Comparison of ENCODE assay signal across 24 mouse cellular contexts in the genomic region with DNA sequence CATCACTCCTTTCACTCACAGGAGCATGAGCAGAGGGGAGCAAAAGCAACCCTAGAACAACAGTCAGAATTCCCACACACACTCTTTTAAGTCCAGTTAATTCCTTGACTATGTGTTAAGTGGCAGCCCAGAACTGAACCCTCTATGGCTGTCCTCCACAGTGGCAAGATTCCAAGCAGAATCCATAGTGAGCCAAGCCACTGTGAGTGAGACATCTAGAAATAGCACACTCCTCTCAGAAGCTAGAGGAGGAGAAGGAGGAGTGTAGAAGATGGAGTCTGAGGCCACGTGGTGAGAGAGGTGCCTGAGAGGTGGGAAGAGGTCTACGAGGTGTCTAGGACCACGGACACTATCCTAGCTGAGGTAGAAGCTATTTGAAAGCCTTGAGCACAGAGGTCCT. TPM values are rescaled to one million over a fixed set of nuclear protein-coding genes. Genes with fewer than 3 reads are reported as not detected.
A peak's percentile ranks its signal among the peaks of the same experiment; 100 is the strongest.
DNase-seq lines count a peak whose midpoint lies in the region; ATAC-seq lines count a peak whose summit lies in the region.
"Had no signal": no experiment of that assay in that cellular context is flagged by ENCODE, and none has a peak within 500 bp of the region (broad histone marks: within the 10 kb centered on the region; RNA-seq: fewer than 3 reads in every experiment).

No protein-coding gene starts in this region.

- peaks cover 7% of the 10 kb centered on the region for H3K4me1 ChIP-seq in heart, embryonic 15.5 days (replicated peaks)
- H3K4me1 ChIP-seq: embryonic facial prominence, embryonic 12.5 days; forebrain, embryonic 15.5 days; intestine, embryonic 15.5 days had no signal

- ATAC-seq in frontal cortex, adult (ENCODE audit: low TSS enrichment) = peak; percentile 90
- ATAC-seq in heart, embryonic 15.5 days (replicated peaks; ENCODE audit: insufficient number of reproducible peaks, insufficient read depth, low FRiP score, low read depth) = no peak; the same call in 1 of the 2 replicates
- ATAC-seq: CD4-positive, CD25-positive, alpha-beta regulatory T cell, adult 4 months; forebrain, embryonic 15.5 days; intestine, embryonic 15.5 days had no signal

- intact Hi-C loops in heart, postnatal 36 days (cut with DNase I) = no loop called here

- peaks cover 19% of the 10 kb centered on the region; the same call in 1 of the 2 replicates for H3K36me3 ChIP-seq in heart, embryonic 15.5 days
- H3K36me3 ChIP-seq: forebrain, embryonic 15.5 days; intestine, embryonic 15.5 days had no signal

- no peak overlapping the region for H3K9ac ChIP-seq in heart, embryonic 15.5 days
- H3K9ac ChIP-seq: embryonic facial prominence, embryonic 12.5 days; forebrain, embryonic 15.5 days; hindbrain, embryonic 14.5 days; intestine, embryonic 15.5 days had no signal

- peak overlapping the region; percentile 24; the same call in 1 of the 2 replicates for H3K27ac ChIP-seq in heart, embryonic 15.5 days
- H3K27ac ChIP-seq: embryonic facial prominence, embryonic 12.5 days; forebrain, embryonic 15.5 days; heart, embryonic 10.5 days; hindbrain, embryonic 14.5 days; intestine, embryonic 15.5 days had no signal

- H3K4me3 ChIP-seq in heart, embryonic 15.5 days = no peak overlapping the region
- H3K4me3 ChIP-seq: embryonic facial prominence, embryonic 12.5 days; forebrain, embryonic 15.5 days; heart, embryonic 10.5 days; intestine, embryonic 15.5 days had no signal

- H3K27me3 ChIP-seq in heart, embryonic 15.5 days = no peaks in the 10 kb centered on the region
- H3K27me3 ChIP-seq: embryonic facial prominence, embryonic 12.5 days; forebrain, embryonic 15.5 days; intestine, embryonic 15.5 days had no signal

- no peak for DNase-seq in frontal cortex, postnatal 25 days (ENCODE audit: low spot score in 2 of 2)
- DNase-seq in heart, postnatal 36 days = no peak
- DNase-seq in right cerebral cortex, adult 2 months (ENCODE audit: low spot score in 2 of 2) = peak; percentile 14 to 15
- DNase-seq in right cerebral cortex, postnatal 4 days = no peak
- DNase-seq in lung, postnatal 10 days = no peak
- DNase-seq: adrenal gland, adult 8-10 months; adrenal gland, postnatal 36 days; B cell, adult 2 months; cerebellum, adult 11 months; cerebellum, adult 8-10 months; cerebellum, postnatal 14 days; embryo, embryonic 11 days; gastrocnemius, postnatal 36 days; heart, adult 11 months; kidney, adult 18-20 months had no signal

- WGBS in heart, embryonic 15.5 days = 63% methylated on average over 3 of the region's 3 CpGs

- H3K4me2 ChIP-seq in heart, embryonic 15.5 days = no peak overlapping the region
- H3K4me2 ChIP-seq: embryonic facial prominence, embryonic 12.5 days; forebrain, embryonic 15.5 days; hindbrain, embryonic 14.5 days; intestine, embryonic 15.5 days had no signal

- H3K9me3 ChIP-seq in heart, embryonic 15.5 days (replicated peaks) = no peaks in the 10 kb centered on the region
- H3K9me3 ChIP-seq: embryonic facial prominence, embryonic 12.5 days; forebrain, embryonic 15.5 days; G1E; heart, embryonic 10.5 days; intestine, embryonic 15.5 days had no signal

RNA-seq across cellular contexts. Expression of a gene that starts 28.6 kb away (rescaled TPM):
- polyA plus RNA-seq in heart, embryonic 15.5 days (2015; fragmentation: Nextera tagmentation; extraction: Ambion mirVana) = 16.3 and 23.6 TPM in 2 replicates
- total RNA-seq in heart, postnatal 36 days (2021) = 10 to 100 TPM; 12.1 to 21.6 TPM

RNA-seq across cellular contexts. Expression of a gene that starts 31.3 kb away (rescaled TPM):
- 41.3 and 46.9 TPM in 2 replicates for polyA plus RNA-seq in heart, embryonic 15.5 days (2015; fragmentation: Nextera tagmentation; extraction: Ambion mirVana)
- total RNA-seq in heart, postnatal 36 days (2021) = 10 to 100 TPM; 60.7 to 71.3 TPM

RNA-seq across cellular contexts. Expression of a gene that starts 44.6 kb away (rescaled TPM):
- polyA plus RNA-seq in heart, embryonic 15.5 days (2015; fragmentation: Nextera tagmentation; extraction: Ambion mirVana) = 56.2 and 92.8 TPM in 2 replicates
- total RNA-seq in heart, postnatal 36 days (2021) = 1 to 10 TPM; 3.1 to 4.0 TPM

Comparison
In these comparisons a context has a peak if more than half of its experiments do, and no peak if none do; other contexts are left out.
1. DNase-seq: peak in right cerebral cortex, adult 2 months (2 of 2); none in frontal cortex, postnatal 25 days (0 of 2), heart, postnatal 36 days (0 of 2), right cerebral cortex, postnatal 4 days (single experiment) and lung, postnatal 10 days (single experiment).